Mouse (Mus musculus): ENCODE measurements at regions not wholly inside any gene's neighbourhood (a gene's known extent, or its start where the extent isn't known, plus 50 kb on each side); places are given as distances from the start of the nearest gene placed in this dataset.

DNA sequence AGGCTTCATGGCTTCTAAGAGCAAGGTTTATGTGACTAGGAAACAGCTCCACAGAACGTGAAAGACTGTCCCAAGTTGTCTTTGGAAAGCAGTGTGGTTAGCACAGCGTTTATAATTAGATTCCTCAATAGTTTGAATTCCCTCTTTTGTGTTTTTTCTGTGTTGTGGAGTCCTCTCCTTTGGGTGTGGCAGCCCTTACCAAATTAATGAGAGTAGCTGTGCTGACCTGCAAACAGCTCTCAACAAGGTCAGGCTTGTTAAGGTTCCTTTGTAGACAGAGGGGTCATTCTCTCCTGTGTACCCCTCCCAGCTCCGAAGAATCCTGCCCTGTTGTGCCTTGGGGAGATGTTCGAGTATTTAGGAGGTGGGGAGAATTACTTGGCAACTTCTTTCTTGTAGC, 111.7 kb downstream of the Gm9817 start:
- H3K36me3 ChIP-seq (replicated peaks in 1 of 2; ENCODE audit: control insufficient read depth in 1 of 2, insufficient read depth in 1 of 2, low read length in 1 of 2) = no peaks in the 10 kb centered on the region
- H3K9ac ChIP-seq (ENCODE audit: insufficient read depth, low read depth) = no peak overlapping the region
- no peak overlapping the region for H3K4me3 ChIP-seq (replicated peaks in 1 of 3; ENCODE audit: low read depth in 2 of 3, low read length in 2 of 3, poor library complexity in 1 of 3)
- H3K4me1 ChIP-seq (ENCODE audit: control insufficient read depth in 1 of 2, insufficient read depth in 2 of 2) = peaks cover 0 to 11% of the 10 kb centered on the region in 2 experiments; a peak in 2 of 4 replicates
- H3K79me2 ChIP-seq (replicated peaks; ENCODE audit: control insufficient read depth, extremely low read depth, insufficient read depth, poor library complexity, severe bottlenecking) = no peaks in the 10 kb centered on the region
- no peaks in the 10 kb centered on the region for H3K9me3 ChIP-seq (replicated peaks; ENCODE audit: low read length)
- no peaks in the 10 kb centered on the region for H3K27me3 ChIP-seq (replicated peaks)
- H3K4me2 ChIP-seq (ENCODE audit: insufficient read depth, low read depth, poor library complexity, severe bottlenecking) = no peak overlapping the region
- in situ Hi-C loops (cut with MboI; ENCODE audit: low pct_ligation_motif_present, low pct_unique_long_range_greater_than_20kb, low sequenced_read_pairs) = no loop called here
- TF ChIP-seq ETS1 (conservative IDR thresholded peaks at IDR 0.05; ENCODE audit: low read depth, low read length) = no peak
- TF ChIP-seq ZC3H11A (IDR thresholded peaks at IDR 0.05; ENCODE audit: low read depth, low read length) = no peak
- no peak for TF ChIP-seq TBP (conservative IDR thresholded peaks at IDR 0.05; ENCODE audit: low read depth, low read length)
- TF ChIP-seq GABPA (IDR thresholded peaks at IDR 0.05; ENCODE audit: insufficient replicate concordance, low read depth, low read length) = no peak
- no peak for TF ChIP-seq CHD1 (IDR thresholded peaks at IDR 0.05; ENCODE audit: low read depth, low read length)
- dilution Hi-C loops (cut with MboI; ENCODE audit: extremely low pct_ligation_motif_present, extremely low pct_unique_long_range_greater_than_20kb, low sequenced_read_pairs) = no loop called here
- no peak for DNase-seq (ENCODE audit: extremely low read depth)
- H3K27ac ChIP-seq (ENCODE audit: insufficient read depth, low read depth) = no peak overlapping the region

DNA sequence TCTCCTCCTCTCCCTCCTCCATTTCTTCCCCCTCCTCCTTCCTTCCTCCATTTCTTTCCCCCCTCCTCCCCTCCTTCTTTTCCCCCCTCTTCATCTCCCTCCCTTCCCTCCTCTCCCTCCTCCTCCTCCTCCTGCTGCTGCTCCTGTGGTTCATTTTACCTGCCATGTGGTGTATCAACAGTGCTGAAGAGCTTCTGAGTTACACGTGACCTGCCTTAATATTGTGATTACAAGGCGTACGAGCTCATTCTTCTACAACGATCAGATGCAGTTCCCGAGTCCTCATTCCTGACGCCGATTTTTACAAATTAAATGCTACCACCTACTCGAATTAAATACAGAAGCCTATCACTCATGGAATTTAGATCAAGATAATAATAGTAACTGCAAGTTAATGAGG, 113.6 kb downstream of the Gm9817 start:
- Histone ChIP-seq H3K9me3 (replicated peaks; ENCODE audit: low read length) (no peaks in the 10 kb centered on the region), H3K27me3 (replicated peaks) (no peaks in the 10 kb centered on the region), H3K9ac (ENCODE audit: insufficient read depth, low read depth) (no peak overlapping the region), H3K4me1 (ENCODE audit: control insufficient read depth in 1 of 2, insufficient read depth in 2 of 2) (peaks cover 0 to 11% of the 10 kb centered on the region in 2 experiments; a peak in 2 of 4 replicates), H3K4me2 (ENCODE audit: insufficient read depth, low read depth, poor library complexity, severe bottlenecking) (no peak overlapping the region), H3K79me2 (replicated peaks; ENCODE audit: control insufficient read depth, extremely low read depth, insufficient read depth, poor library complexity, severe bottlenecking) (no peaks in the 10 kb centered on the region), H3K36me3 (replicated peaks in 1 of 2; ENCODE audit: control insufficient read depth in 1 of 2, insufficient read depth in 1 of 2, low read length in 1 of 2) (no peaks in the 10 kb centered on the region), H3K4me3 (replicated peaks in 1 of 3; ENCODE audit: low read depth in 2 of 3, low read length in 2 of 3, poor library complexity in 1 of 3) (no peak overlapping the region), H3K27ac (ENCODE audit: insufficient read depth, low read depth) (no peak overlapping the region)
- TF ChIP-seq UBTF (IDR thresholded peaks at IDR 0.05; ENCODE audit: low read depth, low read length) (no peak), MYC (IDR thresholded peaks at IDR 0.05; ENCODE audit: low read depth, low read length) (no peak), ZKSCAN1 (IDR thresholded peaks at IDR 0.05; ENCODE audit: borderline replicate concordance, low read depth, low read length) (no peak), HCFC1 (IDR thresholded peaks at IDR 0.05; ENCODE audit: low read depth, low read length) (no peak), ZNF384 (IDR thresholded peaks at IDR 0.05; ENCODE audit: low read depth, low read length) (no peak), MAFK (IDR thresholded peaks at IDR 0.05; ENCODE audit: insufficient replicate concordance, low read length) (no peak), CHD1 (IDR thresholded peaks at IDR 0.05; ENCODE audit: low read depth, low read length) (no peak), CHD2 (IDR thresholded peaks at IDR 0.05; ENCODE audit: low read length) (no peak), GABPA (IDR thresholded peaks at IDR 0.05; ENCODE audit: insufficient replicate concordance, low read depth, low read length) (no peak), POLR2AphosphoS2 (IDR thresholded peaks at IDR 0.05; ENCODE audit: low read depth, low read length) (no peak), E2F4 (IDR thresholded peaks at IDR 0.05; ENCODE audit: insufficient replicate concordance, low read depth, low read length) (no peak), SMC3 (IDR thresholded peaks at IDR 0.05; ENCODE audit: low read depth, low read length) (no peak), USF1 (IDR thresholded peaks at IDR 0.05; ENCODE audit: low read depth, low read length) (no peak), BHLHE40 (IDR thresholded peaks at IDR 0.05; ENCODE audit: low read depth, low read length) (no peak), RCOR1 (conservative IDR thresholded peaks at IDR 0.05; ENCODE audit: low read depth, low read length) (no peak), MAZ (IDR thresholded peaks at IDR 0.05; ENCODE audit: low read depth, low read length) (no peak), MEF2A (IDR thresholded peaks at IDR 0.05; ENCODE audit: borderline replicate concordance, low read depth, low read length) (no peak)
- in situ Hi-C loops (cut with MboI; ENCODE audit: low pct_ligation_motif_present, low pct_unique_long_range_greater_than_20kb, low sequenced_read_pairs) = no loop called here
- no peak for DNase-seq (ENCODE audit: extremely low read depth)
- dilution Hi-C loops (cut with MboI; ENCODE audit: extremely low pct_ligation_motif_present, extremely low pct_unique_long_range_greater_than_20kb, low sequenced_read_pairs) = no loop called here

Data from CH12.LX (cell line).